Mouse (Mus musculus) right cerebral cortex, adult 18-20 months (tissue): ENCODE measurements around the gene Klhdc1.

Experiments used
- DNase-seq: peaks from one replicate; pipeline ENCODE4 v3.0.0; 2022; ENCODE audit warnings: mixed read lengths

The Klhdc1 gene

DNA sequence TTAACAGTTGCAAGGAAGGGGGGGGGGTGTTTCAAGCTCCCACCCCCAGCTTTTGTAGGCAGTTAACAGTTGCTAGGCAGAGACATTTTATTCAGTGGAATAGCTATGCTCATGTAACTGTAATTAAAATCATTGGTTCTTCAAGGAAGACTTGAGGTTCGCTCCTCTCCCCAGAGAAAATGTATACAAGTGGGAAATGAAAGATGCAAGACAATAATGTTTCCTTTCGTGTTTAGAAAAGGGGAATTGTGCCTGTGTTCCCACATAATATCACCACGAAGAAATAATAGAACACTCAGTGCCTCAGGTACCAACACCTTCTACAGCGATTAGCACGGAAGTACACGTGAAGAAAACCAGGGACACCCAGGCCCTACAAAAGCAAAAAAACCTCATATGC is at the start of gene Klhdc1:
Gene Klhdc1 (plus strand): TSS at position 301 of the 400 bp plus-strand sequence.
- no peak for DNase-seq

DNA sequence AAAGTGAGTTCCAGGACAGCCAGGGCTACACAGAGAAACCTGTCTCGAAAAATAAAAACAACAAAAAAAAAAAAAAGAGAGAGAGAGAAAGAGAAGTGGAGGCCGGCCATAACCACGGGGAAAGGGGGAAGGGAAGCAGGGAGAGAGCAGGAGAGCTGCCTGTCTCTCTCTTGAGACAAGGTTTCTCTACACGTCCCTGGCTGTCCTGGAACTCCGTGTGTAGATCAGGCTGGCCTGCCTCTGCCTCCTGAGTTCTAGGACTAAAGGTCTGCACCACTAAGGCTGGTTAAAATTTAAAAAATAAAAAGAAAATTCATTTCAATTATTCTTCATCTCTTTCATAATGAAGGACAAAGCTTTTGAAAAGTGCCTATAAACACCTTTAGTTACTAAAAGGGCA is 49.6 kb upstream of the Klhdc1 start:
- DNase-seq, result no peak

DNA sequence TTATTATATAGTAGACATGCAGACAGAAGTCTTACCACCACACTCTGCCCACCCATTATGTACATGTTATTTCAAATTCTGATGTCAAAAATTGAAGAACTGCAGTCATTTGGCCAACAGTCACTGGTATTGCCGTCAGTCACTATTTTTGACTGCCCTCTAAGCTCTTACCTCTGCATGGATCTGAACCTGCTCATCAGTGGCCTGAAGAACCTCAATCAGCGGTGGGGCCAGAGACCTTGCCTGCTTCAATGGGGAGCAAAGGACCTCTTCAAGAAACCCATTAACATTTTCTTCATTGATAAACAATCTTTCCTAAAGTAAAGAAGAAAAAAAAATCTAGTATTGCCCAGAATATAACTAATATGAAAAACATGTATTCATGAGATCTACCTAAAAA is 48.3 kb upstream of the Klhdc1 start:
- no peak for DNase-seq

DNA sequence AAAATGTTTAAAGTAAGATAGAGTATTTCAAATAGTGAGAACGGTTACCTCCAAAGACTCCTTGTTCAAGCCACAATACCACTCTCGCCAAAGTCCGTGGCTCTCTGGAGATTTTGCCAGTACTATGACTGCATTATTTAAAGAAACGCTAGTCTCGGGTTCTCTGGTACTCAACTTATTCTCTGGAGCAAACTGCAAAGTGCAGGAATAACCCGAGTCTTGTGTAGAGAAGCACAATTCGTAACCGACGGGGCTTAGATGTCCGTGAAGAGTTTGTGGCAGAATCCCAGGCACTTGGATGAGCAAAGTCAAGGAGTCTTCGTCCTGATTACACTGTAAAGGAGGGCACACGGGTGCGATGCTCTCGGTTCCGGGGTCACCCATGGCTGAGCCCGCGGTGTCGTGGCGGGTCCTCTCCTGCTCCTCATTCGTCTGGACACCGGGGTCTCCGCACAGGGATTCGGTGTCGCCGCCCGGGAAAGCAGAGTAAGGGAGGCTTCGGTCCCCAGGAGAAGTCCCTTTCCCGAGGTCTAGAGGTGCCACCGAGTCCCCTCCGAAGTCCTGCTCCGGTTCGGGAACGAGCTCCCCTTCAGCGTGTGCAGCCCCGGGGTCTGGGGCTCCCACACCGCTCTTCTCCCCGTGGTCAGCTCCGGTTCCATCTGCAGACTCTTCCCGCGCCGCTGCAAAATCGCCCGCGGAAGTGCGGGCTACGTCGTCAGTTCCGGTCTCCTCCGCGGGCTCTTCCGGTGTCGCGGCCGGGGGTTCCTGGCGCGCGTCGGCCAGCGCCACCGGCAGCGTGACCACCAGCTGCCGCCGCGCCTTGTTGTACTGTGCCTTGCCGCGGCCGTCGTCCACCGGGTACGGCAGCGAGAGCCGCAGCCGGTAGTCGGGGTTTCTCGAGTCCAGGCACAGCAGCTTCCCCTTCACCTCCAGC is 44.3 kb upstream of the Klhdc1 start, which contains the start of gene Gm49383:
Gene Gm49383 (minus strand): TSS at position 661 of the 934 bp plus-strand sequence.
- peak; percentile 78 for DNase-seq

DNA sequence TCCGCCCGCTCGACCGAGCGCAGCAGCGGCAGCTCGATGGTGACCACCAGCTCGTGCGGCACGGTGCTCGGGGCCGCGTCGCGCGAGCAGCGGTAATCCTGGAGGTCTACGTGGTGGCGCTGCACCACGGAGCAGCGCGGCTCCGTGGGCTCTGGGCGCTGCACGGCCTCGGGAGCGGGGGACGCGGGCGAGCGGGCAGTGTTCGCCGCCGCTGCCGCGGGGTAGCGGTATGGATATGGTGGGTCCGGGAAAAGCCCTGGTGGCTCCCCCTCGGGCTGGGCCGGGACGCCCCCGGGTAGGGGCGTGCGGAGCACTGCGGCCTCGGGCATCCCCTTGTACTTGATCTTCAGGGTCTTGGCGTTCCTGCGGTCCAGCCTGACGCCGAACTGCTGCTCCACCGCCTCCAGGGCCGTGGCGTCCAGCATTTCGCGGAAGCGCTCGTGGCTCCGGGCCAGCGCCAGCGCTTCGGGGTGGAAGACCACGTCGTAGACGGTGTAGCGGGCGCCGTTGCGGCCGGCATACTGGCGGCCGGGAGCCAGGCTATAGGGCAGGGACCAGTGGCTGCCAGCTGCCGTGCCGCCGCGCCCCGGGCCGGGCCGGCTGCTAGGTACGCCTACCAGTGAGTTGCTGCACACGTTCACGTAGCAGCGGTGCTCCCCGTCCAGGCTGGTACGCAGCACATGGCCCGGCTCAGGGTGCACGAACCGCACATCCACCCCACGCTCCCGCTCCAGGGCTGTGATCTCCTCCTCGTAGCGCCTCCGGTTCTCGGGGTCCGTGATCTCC is 43.4 kb upstream of the Klhdc1 start:
- peak; percentile 30 for DNase-seq

DNA sequence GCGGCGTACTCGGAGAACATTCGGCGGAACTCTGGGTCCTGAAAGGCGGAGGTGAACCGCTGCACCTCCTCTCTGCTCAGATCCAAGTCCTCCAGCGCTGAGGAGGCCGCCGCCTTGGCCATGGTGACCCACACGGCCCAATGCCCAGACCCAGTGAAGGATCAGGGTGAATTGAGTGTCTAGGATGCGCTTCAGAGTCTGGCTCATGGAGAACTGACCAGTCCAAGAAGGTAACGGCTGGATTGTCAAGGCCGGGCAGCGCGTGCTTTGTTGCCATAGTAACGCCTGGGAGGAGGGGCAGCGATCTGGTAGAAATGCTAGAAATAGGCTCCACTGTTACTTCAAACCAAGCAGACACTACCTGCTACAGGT is 42.8 kb upstream of the Klhdc1 start, which contains the start of gene Dnaaf2:
Gene Dnaaf2 (minus strand): TSS at position 266 of the 372 bp plus-strand sequence.
- DNase-seq, result peak; percentile 52

DNA sequence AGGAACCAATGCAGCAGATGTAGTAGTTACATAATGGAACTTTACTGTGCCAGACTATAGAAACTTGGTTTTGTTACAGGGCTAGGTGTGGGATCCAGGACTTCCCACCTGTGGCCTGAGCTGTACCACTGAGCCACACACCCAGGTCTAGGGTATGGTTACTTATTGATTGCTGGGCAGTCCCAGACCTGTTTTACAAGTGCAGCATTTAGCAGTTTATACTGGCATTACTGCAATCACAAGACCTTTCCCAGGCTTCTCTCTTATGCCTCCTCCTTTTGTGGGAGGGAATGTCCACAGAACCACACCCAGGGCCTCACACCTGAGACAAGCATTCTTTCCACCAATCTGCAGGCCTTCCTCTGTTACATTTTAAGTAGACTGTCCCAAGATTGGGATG is 42.0 kb upstream of the Klhdc1 start:
- DNase-seq, result no peak

DNA sequence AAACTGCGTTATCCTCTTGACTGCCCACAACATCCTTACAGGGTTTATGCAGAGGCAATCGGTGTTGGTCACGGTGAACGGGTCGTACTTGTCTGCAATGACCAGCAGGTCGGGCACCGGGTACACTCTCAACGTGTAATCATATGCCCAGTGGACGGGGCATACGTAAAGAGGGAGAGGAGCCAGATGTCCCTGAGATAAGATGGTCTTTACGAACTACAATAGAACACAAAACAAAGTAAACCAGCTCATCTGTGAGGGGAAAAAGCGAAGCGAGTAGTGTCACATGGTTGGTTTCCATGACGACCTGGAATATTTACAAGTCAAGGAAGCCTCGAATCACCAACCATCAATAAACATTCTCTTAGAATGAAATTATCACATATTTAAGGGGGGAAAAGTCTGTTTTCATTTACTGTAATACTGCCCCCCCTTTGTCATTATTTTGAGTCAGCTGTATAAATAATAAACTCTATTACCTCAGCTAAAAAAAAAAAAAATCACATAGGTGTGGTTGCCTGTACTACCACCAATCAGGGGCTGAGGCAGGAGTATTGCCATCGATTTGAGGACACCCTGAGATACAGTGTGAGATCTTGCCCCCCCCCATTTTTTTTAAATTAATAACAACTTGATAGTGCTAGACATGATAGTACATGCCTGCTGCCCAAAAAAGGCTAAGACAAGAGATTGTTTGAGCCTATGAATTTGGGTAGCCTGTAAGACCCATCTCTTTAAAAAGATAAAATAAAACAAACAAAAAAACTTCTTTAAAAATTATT is 36.7 kb upstream of the Klhdc1 start, which contains the start of gene Gm49384:
Gene Gm49384 (minus strand): TSS at position 216 of the 782 bp plus-strand sequence.
- no peak for DNase-seq

DNA sequence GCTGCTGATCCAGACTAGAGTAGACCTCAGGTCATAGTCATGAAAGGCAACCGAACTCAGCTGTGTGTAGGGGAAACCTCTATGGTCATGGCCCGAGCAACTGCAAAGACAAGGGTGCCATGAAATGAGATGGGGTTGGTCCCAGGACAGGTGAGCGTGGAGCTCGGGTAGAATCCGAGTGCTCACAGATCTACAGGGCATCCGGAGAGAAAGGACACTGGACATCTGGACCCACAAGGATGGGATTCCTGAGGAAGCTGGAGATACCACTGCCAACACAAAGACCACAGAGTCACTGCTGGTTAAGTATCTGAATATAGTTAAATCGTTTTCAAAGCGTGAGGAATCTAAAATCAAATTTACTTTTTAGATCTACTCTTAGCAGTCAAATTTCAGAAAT is 33.6 kb upstream of the Klhdc1 start:
- no peak for DNase-seq

DNA sequence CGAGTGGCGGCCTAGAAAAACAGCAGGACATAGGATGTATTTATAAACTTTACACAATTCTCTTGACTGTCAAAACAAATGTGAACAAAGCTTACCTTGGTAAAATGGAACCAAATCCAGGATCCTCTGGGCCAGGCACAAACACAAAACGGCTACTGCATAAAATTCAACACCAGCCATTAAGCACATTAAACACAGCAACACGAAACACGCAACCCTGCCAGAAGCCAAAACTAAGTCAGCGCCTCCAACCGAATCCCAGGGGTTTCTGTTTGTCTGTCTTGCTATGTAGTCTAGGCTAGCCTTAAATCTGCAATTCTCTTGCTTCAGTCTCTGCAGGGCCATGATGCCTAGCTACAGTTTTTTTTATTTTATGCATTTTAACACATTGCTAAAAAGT is 33.0 kb upstream of the Klhdc1 start:
- DNase-seq, result no peak

DNA sequence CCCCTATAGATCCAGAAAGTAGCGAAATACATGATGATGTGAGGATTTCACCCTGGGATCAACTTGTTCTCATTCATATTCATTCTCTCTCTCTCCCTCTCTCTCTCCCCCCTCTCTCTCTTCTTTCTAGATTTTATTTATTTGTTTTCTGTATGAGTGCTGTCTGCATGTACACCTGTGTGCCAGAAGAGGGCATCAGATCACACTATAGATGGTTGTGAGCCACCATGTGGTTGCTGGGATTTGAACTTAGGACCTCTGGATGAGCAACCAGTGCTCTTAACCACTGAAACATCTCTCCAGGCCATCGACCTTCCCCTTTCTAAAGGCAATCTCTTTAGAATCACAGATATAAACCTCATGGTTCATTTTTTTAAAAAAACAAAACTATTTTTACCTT is 32.5 kb upstream of the Klhdc1 start:
- DNase-seq, result no peak

DNA sequence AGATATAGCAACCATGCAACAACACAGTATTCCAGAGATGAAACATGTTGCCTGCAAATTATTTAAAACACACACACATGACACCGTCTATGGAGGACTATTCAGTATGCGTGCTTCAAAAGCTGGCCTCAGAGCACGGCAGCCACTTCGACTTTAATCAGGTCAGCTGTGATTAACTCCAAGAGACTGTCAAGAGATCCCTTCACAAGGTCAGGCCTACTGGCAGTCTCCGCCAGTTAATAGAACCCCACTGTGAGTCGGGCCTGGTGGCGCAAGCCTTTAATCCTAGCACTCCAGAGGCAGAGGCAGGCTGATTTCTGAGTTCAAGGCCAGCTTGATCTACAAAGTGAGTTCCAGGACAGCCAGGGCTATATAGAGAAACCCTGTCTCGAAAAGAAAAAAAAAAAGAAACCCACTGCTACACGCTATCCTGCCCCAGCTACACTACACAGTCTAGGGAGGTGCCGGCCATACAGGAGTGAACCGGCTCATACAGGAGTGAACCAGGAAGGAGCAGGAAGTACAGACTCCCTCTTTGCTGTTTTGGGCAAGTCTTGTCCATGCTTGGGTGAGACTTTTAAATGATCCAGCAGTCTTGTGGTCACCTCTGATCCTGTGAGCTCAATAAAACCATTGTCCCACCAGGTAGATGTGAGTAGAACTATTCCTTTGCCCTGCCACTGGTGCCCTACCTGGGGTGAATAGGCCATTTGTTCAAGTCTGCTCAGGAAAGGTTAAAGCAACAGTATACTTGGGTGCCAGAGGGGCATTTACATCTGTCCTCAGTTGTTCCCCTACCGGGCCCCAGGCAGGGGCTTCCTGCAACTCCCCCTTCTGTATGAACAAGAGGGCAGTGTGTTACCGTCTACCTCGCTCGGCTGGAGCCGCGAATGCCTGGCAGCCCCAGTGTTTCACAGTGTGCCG is 30.7 kb upstream of the Klhdc1 start:
- no peak for DNase-seq

DNA sequence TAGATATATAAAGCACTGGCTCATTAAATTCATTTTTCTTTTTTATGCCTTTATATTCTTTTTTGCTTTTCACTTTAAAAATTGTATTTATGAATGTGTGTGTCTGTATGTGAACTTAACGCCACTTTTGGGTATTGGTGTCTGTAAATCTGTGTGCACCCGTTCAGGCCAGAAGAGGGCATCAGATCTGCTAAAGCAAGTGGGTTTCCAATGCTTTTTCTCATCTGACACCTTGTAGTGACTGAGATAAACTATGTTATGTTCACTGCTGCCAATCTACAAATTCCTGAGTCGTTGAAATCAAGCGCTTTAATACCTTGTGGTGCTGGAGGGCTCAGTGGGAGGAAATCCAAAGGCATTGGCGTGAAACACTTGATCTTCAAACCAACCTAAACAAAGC is 29.9 kb upstream of the Klhdc1 start:
- DNase-seq, result no peak

DNA sequence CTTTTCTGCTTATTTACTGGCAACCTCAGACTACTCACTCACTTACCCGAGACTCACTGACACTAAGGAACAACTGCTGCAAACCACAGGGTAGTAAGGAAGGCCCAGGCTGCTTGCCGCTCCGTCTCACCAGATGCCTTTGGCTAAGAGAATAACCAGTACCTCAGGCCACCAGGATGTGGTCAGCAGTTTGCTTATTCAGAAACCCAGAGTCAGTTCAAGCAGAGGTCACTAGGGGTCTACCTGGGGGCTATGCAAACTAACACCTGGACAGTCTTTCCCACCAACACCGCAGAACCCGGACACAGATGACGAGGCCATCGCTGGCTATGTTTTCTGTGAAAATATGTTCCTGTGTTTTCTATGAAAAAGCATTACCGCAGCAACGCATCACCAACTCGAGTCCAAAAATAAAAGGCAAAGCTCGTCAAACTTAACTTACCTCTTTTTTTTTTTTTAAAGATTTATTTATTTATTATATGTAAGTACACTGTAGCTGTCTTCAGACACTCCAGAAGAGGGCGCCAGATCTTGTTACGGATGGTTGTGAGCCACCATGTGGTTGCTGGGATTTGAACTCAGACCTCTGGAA is 27.7 kb upstream of the Klhdc1 start:
- DNase-seq, result no peak

DNA sequence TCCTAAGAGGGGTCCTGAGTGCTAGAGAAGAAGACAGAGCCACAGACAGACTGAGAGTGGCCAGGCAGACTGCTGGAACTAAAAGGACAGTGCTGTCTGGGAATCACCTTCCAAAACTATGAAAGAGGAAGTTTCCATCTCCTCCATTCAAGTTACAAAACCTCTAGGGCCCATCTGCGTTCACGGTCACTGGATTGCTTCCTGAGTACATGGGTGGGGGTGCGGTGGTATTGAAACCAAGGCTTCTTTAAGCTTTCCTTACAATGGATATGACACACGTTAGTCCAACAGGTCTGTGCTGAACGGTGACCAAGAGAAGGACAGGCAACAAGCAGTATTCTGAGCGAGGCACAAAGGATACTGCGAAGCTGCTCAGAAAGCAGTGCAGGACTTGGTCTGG is 26.6 kb upstream of the Klhdc1 start:
- DNase-seq, result no peak

DNA sequence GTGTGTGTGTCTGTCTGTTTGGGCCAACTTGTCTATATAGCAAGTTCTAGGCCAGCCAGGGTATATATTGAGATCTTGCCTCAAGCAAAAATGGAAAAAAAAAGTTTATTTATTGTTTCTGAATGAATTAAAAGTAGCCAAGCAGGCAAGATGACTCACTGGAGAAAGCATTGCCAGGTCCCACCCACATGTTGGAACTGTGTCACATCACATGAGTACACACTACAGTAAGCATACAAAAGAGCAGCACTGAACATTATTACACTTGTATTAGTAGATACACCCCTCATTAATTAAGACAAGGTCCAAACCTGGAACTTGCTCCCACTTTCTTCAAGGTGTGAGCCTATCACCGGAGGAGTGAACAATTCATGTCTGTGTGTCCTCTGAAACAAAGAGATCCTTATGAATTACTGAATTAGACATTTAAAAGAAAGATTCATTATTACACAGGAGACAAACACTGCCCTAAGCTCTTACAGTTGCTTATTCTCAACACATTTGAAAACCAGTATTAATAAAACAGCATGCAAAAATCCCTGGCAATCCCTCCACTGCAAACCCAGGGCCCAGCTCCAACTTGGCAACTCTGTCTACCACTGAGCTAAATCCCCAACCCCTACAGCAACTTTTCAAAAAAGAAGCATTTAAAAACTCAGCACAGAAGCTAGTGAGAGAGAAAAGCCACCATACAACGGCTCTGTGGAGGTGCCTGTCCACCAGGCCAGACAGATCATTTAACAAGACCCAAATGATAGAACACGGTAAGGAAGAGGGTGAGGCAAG is 25.8 kb upstream of the Klhdc1 start:
- peak; percentile 48 for DNase-seq

DNA sequence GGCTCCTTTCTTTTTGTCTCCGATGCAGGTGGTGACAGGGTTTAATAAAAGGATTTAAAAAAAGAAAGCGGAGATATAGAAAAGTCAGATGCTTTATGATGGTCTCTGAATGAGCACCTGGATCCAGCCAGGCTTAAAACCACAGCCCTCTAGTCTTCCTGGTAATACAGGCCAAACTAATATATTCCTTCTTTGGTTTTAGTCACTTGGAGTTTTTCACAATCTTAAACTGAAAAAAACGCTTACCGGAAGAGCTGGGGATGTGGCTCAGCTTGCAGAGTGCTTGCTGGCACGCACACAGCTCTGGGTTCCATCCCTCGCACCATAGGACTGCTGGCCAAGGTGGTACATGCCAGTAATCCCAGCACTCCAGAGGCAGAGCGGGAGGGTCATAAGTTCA is 24.4 kb upstream of the Klhdc1 start:
- DNase-seq, result no peak

DNA sequence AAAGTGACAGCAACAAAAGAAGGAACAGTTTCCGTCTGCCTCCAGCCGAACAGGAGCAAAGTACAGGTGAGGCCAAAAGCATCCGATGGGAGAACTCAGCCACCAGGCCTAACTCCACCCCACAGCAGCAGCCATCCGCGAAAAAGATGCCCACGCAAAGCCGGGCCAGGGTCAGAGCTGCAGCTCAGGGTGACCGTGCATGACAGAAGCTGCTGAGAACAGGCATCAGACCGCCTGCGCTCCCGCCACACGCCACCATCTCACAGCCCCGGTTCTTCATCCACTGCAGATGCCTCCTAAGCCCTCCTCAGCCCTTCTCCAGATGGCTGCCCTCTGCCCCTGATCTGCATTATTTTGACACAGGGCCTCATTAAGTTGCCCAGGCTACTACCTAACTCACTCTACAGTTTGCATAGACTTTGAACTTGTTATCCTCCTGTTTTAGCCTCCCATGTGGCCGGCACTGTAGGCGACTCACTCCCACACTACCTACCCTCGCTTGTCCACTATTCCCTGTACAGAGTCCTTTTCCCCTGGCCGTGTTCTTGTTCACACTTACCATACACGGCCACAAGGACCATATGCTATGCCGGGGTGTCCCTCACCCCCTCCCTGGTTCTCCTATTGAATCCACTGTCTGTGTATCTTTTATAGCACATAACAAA is 20.2 kb upstream of the Klhdc1 start:
- no peak for DNase-seq

DNA sequence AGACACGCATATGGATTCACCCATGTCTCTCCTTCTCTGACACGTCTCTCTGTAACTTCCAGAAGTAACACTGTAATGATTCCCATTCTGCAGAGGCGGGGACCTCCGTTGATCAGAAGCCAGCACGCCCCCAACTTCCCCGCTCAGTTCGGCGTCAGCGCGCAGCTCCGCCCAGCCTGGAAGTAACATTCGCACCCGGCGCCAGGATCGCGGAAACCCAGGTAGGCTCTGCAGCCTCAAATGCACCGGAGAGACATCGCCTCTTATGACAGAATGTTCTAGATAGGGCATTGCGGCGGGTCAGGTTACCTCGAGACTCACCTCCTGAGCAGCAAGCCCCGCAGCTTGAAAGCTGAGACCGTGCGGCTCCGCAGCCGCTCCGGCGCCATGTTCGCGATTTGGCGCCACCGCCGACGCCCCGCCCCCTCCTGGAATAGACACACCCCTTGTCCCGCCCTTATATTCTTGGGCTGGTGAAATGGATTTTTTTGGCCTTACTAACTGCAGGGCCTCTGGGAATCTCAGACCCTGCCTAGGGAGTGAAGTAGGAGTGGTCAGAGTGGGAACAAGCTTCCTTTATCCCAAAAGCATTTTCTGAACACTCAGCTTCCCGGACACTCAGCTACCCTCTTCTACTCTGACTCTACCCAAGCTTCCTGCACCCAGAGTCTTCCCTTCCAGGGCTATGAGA is 13.1 kb upstream of the Klhdc1 start, which contains the start of gene Pole2:
Gene Pole2 (minus strand): TSS at position 420 of the 691 bp plus-strand sequence.
- peak; percentile 81 for DNase-seq
